Mouse (Mus musculus) sigmoid colon, adult 10 weeks (tissue): ENCODE results near the gene Olfr1381. TPM values are rescaled to one million over a fixed set of nuclear protein-coding genes. Genes with fewer than 3 reads are reported as not detected.

Experiments used
- polyA plus RNA-seq: library from polyadenylated mRNA; stranded (reverse); fragments of 350-450 nt; fragmentation: Illumina TruSeq; extraction: RNeasy Lipid Tissue Mini Kit (QIAGEN cat#74804); gene quantifications from one replicate; pipeline ENCODE4 v1.2.3, GENCODE M21; 2014; ENCODE audit warnings: low read depth, low replicate concordance

Gene Olfr1381
- polyA plus RNA-seq: not detected

GRCm38 (mm10) chr11:49543149-49543548 is at the start of gene Olfr1381:
TSS of gene Olfr1381 (plus strand) at chr11:49543449.

GRCm38 (mm10) chr11:49519348-49519747 is 23.9 kb upstream of the Olfr1381 start, which contains the start of gene Olfr1383:
TSS of gene Olfr1383 (plus strand) at chr11:49519648.

GRCm38 (mm10) chr11:49527947-49528346 is 15.3 kb upstream of the Olfr1381 start, which contains the start of gene Olfr1382:
TSS of gene Olfr1382 (plus strand) at chr11:49528247.

GRCm38 (mm10) chr11:49556578-49556977 is 13.3 kb downstream of the Olfr1381 start, which contains the start of gene Olfr1380:
TSS of gene Olfr1380 (plus strand) at chr11:49556878.

Other genes with a start within 250 kb of the Olfr1381 start
- not detected for gene Olfr10, start 238.7 kb upstream of the Olfr1381 start, polyA plus RNA-seq
- gene Olfr1391, start 220.7 kb upstream of the Olfr1381 start, polyA plus RNA-seq: not detected
- not detected for gene Olfr1390, start 208.3 kb upstream of the Olfr1381 start, polyA plus RNA-seq
- gene Olfr1389, start 120.4 kb upstream of the Olfr1381 start, polyA plus RNA-seq: not detected
- not detected for gene Olfr1388, start 106.8 kb upstream of the Olfr1381 start, polyA plus RNA-seq
- not detected for gene Olfr1387, start 88.1 kb upstream of the Olfr1381 start, polyA plus RNA-seq
- not detected for gene Olfr1386, start 78.4 kb upstream of the Olfr1381 start, polyA plus RNA-seq
- gene Olfr1385, start 54.4 kb upstream of the Olfr1381 start, polyA plus RNA-seq: not detected
- gene Olfr1384, start 36.7 kb upstream of the Olfr1381 start, polyA plus RNA-seq: not detected
- gene Olfr1383, start 23.8 kb upstream of the Olfr1381 start, polyA plus RNA-seq: not detected
- not detected for gene Olfr1382, start 15.2 kb upstream of the Olfr1381 start, polyA plus RNA-seq
- not detected for gene Olfr1380, start 13.4 kb downstream of the Olfr1381 start, polyA plus RNA-seq
- gene Flt4, start 65.8 kb downstream of the Olfr1381 start, polyA plus RNA-seq: 1.1 TPM
- not detected for gene Scgb3a1, start 120.2 kb downstream of the Olfr1381 start, polyA plus RNA-seq
- 218 TPM for gene Cnot6, start 169.3 kb downstream of the Olfr1381 start, polyA plus RNA-seq